Mouse (Mus musculus) kidney, postnatal 10 days (tissue): ENCODE data around the gene Plcb1.

Source experiments
- DNase-seq: peaks from one replicate; pipeline ENCODE4 v3.0.0; 2021; ENCODE audit warnings: mixed read lengths

Plcb1 gene

DNA sequence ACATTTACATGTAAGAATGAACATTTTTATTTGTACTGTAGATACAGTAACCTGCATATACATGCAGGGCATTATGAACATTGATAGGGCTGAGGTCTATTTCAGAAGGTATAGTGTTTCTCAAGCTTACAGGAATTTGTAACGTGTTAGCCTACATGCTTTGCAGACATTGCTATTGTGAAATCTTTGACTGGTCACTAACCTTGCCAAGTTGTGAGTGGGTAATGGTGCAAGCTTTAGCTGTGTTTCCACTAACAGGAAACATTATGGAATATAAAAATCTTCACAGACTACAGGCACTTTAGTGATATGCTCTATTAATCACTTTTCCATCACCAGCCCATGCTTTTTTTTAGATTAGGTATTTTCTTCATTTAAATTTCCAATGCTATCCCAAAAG lies 289.5 kb downstream of the Plcb1 start:
- no peak for DNase-seq

- no peak for DNase-seq
Measured at GRCm38 (mm10) chr2:135092588-135093162, 306.8 kb downstream of the Plcb1 start.

- DNase-seq = no peak
Measured at GRCm38 (mm10) chr2:135101292-135101691, 315.4 kb downstream of the Plcb1 start.

- DNase-seq = no peak
Measured at GRCm38 (mm10) chr2:135101943-135102342, 316.1 kb downstream of the Plcb1 start.

- no peak for DNase-seq
Measured at GRCm38 (mm10) chr2:135106649-135107048, 320.8 kb downstream of the Plcb1 start.

DNA sequence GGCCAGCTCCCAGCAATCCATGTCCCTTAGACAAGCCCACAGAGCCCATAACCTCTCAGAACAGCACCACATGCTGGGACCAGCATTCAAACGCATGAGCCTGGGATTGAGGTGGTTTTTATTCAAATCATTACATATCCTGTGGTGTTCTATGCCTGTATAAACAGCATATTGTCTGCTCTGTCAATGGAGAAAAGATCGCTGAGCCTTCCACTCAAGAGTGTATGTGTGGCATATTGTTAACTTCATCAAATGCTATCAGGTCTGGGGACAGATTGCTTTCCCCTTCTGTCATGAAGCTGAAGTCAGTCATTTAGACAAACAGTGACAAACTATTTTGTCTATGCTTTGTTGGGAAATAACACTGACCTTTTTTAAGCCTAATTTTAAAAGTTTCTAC lies 322.7 kb downstream of the Plcb1 start:
- no peak for DNase-seq

- no peak for DNase-seq
Measured at GRCm38 (mm10) chr2:135114501-135115128, 328.7 kb downstream of the Plcb1 start.

GRCm38 (mm10) chr2:135123057-135123456 lies 337.2 kb downstream of the Plcb1 start:
- DNase-seq = no peak

GRCm38 (mm10) chr2:135123695-135124343 lies 338.0 kb downstream of the Plcb1 start:
- no peak for DNase-seq

DNA sequence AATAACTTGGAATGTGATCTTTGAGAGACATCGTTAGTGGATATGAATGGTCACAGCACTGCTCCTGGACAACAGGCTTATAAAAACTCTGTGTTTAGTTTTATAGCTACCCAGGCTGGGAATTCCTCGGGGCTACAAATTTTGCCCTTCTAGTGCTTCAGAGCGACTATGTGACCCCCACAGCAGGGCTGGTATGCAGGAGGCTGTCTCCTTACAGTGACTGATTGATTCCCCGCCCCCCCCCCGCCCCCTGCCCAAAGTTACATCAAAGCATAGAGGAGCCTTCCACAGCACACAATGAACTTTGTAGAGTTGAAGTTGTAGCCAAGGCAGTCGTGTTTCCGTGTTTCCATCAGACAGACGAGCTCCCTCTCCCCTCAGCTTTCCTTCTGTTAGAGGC lies 354.7 kb downstream of the Plcb1 start:
- DNase-seq = no peak

DNA sequence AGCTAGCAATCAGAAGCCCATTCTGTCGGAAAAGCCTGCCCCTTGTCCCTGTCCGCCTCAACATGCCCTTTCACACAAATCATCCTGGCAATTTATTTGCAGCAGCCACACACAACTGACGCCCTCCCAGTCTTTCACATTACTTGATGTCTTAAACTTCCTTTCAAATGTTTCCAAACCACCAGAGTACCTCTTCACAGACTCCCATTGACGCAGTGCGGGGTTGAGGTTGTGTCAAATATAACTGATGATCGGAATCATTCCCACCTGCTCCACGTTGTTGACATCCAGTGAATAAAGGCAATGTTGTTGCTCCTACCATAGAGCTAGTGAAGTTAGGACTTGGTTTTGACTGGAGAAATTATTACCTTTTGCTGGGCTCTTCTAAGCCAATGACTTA lies 366.4 kb downstream of the Plcb1 start:
- no peak for DNase-seq

DNA sequence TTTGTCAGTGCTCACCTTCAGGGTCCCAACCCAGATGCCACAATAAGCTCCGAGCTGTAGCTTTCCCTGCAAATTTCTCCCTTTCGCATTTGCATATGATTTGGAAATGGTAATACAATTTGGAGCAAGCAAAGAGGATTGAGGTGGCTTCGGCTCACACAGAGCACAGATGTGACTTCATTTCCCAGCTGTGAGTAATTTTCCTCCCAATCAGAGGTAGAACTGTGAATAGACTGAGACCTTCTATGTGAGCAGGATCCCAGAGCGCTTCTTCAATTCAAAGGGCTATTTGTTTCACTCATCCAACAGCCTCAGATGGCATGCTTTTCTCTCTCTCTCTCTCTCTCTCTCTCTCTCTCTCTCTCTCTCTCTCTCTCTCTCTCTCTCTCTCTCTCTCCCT lies 367.4 kb downstream of the Plcb1 start:
- DNase-seq = no peak

DNA sequence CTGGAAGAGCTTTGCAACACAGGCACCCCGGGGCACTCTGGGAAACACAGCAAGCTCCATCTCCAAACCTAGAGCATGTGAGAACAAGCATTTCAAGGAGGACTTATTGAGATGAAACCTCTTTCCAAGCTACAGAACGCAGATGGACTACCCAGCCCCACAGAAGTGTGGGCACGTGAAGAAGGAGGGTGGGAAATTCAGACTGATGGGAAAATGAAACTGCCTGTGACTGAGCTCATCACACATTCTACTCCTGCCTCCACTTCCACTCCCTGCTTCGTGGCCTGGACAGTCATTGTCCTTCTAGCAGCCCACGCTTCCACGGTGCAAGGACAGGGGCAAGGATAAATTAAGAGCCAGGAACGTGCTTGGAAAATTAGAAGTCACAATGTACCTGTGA lies 370.2 kb downstream of the Plcb1 start:
- no peak for DNase-seq

DNA sequence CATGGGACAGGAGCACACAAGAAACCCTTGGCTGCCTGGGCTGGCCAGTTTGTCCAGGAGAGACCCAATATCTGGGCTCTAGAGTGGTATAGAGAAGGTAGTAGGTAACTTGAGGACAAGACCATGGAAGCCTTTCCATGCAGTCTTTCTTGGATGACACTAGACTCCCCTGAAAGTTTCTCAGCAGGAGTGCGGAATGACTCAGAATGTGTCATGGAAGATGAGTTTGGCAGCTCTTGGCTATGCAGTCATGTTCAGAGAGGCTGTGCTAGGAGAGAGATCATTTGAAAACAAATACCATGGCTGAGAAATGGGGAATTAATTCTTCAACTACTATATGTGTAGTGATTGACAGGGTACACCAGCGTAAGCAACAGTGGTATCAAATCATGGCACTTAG lies 372.1 kb downstream of the Plcb1 start:
- DNase-seq = no peak

DNA sequence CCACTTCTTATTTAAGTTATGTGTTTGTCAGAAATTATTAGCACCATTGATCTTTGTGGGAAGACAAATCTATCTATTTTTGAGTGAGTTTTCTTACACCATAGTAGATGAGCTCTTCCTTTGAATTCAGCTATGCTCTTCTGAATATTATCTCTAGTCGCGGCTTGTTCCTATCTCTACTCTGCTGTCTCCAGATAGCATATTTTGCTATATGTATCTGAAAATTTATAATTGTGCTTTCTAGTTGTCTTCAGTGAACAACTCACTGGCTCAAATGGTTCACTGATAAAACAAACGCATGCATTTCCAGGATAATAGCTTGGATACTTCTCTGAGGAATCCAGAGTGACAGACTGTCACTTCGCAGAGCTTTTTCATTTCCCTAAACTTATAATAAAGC lies 375.8 kb downstream of the Plcb1 start:
- DNase-seq = no peak

DNA sequence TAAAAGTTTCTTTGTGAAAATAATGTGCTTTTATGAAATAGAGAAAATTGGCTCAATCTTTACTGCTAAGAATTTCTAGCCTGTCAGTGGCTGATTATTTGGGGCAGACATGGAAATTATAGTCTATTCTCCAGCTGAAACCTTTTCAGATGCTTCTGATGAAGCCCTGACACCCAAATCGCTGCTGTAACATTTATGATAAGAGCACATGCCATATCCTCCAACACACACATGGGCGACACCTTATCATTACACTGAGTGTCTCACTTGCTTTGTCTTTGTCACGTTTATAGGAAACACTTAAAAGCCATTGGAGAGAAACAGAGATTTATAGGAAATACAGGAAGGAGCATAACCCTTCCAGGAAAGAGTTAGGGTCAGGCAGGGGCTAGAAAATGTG lies 379.6 kb downstream of the Plcb1 start:
- no peak for DNase-seq

- DNase-seq = no peak
Measured at GRCm38 (mm10) chr2:135175544-135175943, 389.7 kb downstream of the Plcb1 start.

GRCm38 (mm10) chr2:135187659-135188058 lies 401.8 kb downstream of the Plcb1 start:
- no peak for DNase-seq

DNA sequence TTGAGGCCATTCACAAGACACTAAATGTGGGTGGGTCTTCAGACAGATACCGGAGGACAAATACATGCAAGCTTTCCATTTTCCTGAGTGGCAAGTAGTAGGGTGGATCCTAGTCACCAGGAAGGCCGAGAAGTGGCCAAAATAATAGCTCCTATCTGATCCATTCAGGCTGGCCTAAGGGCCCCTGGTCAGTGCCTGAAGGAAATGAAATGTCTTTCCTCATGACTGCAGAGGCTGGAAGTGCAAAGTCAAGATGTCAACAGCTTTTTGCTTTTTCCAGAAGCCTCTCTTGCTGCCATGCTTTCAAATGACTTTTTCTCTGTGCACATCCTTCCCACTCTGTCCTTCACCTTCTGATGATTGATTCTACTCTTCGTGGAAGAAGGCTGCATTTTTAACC lies 415.0 kb downstream of the Plcb1 start:
- no peak for DNase-seq

GRCm38 (mm10) chr2:135202390-135202789 lies 416.5 kb downstream of the Plcb1 start:
- no peak for DNase-seq

GRCm38 (mm10) chr2:135204141-135205120 lies 418.6 kb downstream of the Plcb1 start:
- no peak for DNase-seq

DNA sequence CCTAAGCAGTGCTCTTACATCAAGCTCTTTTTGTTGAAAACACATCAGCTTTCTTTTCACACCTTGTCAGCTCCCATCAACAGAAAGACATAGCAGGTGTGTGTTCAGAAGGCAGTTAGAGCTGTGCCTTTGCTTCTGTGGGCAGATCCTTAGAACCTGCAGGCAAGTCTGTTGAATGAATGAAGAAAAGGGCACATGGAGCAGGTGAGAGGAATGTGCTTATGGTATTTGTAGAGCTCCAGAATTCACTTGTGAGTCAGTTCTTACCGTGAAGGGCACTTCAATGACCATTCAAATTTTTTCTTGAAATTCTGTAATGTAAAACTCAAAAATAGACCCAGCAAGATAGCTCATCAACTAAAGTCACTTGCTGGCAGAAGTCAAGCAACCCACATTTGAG lies 423.0 kb downstream of the Plcb1 start:
- DNase-seq = no peak

DNA sequence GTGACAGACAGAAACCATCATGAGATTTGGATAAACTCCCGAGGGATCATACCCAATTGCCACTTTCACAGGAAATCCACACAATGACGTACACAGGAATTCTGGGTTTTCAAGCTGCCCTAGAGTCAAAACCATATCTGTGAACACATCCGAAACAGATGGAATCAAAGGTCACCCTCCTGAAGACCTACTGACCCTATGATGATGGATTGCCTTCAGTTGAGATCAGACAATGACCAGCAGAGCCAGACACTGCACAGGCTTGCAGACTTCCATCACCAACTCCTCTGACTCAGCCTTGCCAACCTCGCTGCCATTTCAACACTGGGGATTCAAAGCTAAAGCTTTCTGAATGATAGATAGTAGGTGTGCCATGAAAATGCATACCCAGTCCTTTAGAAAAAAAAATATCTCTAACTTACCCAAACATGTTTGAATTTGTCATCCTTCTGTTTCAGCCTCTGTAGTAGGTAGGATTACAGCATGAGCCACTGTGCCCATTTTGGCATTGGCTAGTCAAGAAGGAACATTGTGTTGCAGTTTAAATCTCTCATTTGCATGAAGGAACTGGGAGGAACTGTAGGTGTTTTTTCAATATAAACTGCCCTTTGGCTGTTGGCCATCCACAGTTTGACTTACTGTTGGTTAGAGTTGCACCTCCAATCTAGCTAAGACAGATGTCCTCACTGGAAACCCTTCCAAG lies 429.0 kb downstream of the Plcb1 start:
- no peak for DNase-seq
